Mouse (Mus musculus) gastrocnemius, postnatal 10 days (tissue): ENCODE data around the gene Tpi1. TPM values are rescaled to one million over a fixed set of nuclear protein-coding genes. Genes with fewer than 3 reads are reported as not detected.

Experiments
- DNase-seq: peaks from one replicate; pipeline ENCODE4 v3.0.0; 2021; ENCODE audit warnings: mixed read lengths
- long read RNA-seq, 2 experiments: library from polyadenylated mRNA; stranded (forward); transcript quantifications; one replicate each; pipeline ENCODE4 v2.0.0; 2021
- total RNA-seq, 2 experiments: library from RNA; stranded (reverse); gene quantifications; 2 replicates each; pipeline ENCODE4 v1.2.3; 2021

The Tpi1 gene
- 1,000 to 10,000 TPM; 2,520 to 2,805 TPM for total RNA-seq
- long read RNA-seq, experiment 1, transcript Tpi1-203 (6 exons, 802 nt) = minor isoform, 191 of 2,991 reads
- long read RNA-seq, experiment 1, transcript Tpi1-201 (2 exons, 486 nt) = minor isoform, 5 of 2,991 reads
- long read RNA-seq, experiment 1, transcript Tpi1-205 (7 exons, 1,607 nt) = major isoform, 2,715 of 2,991 reads
- long read RNA-seq, experiment 1, partial matches to known transcripts = 56 of 2,991 reads
- long read RNA-seq, experiment 1, other reads (novel, unspliced or antisense) = 24 of 2,991 reads
- long read RNA-seq, experiment 2, transcript Tpi1-201 (2 exons, 486 nt) = minor isoform, 11 of 3,611 reads
- long read RNA-seq, experiment 2, transcript Tpi1-203 (6 exons, 802 nt) = minor isoform, 235 of 3,611 reads
- long read RNA-seq, experiment 2, transcript Tpi1-205 (7 exons, 1,607 nt) = major isoform, 3,289 of 3,611 reads
- long read RNA-seq, experiment 2, partial matches to known transcripts = 28 of 3,611 reads
- long read RNA-seq, experiment 2, other reads (novel, unspliced or antisense) = 48 of 3,611 reads

- DNase-seq = peak; percentile 87
These were observed at the start of gene Tpi1 for GRCm38 (mm10) chr6:124813933-124814332. Tpi1 (minus strand) TSS chr6:124814296.

- DNase-seq = no peak
These were observed 49.1 kb upstream of the Tpi1 start for GRCm38 (mm10) chr6:124863125-124863657.

DNA sequence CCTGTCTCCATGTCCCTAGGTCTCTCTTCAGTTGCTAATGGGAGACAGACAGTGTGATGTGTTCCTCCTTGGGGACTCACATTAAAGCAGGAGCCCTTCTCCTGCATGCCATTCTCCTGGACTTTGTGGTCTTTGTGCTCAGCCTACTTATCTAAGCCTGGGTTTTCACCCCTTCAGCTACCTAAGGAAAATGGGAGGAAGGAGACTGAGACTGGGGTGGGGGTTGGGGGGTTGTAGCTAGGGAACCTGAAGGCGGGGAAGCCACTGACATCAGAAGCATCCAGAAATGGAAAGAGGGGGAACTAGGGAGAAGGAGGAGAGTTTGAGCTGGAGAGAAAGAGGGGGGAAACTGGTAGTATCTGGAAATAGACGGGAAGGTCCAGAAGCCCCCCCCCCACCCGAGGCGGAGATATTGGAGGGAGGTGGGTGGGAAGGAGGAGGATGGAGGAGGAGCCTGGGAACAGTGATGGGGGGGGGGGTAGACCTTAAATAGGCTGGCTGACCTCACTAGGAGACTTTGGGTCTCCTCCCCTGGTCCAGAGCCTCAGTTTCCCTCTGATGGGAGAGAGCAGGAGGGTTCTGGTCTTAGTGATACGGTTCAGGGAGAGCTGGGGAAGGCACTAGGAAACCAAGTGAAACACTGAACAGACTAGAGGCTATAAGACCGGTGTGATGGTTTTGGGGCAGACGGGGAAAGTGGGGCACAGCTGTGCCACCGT is 48.5 kb upstream of the Tpi1 start:
- no peak for DNase-seq

- no peak for DNase-seq
These were observed 47.7 kb upstream of the Tpi1 start for GRCm38 (mm10) chr6:124861802-124862201.

- no peak for DNase-seq
These were observed 47.2 kb upstream of the Tpi1 start for GRCm38 (mm10) chr6:124861266-124861665.

GRCm38 (mm10) chr6:124860511-124860910 is 46.4 kb upstream of the Tpi1 start:
- no peak for DNase-seq

DNA sequence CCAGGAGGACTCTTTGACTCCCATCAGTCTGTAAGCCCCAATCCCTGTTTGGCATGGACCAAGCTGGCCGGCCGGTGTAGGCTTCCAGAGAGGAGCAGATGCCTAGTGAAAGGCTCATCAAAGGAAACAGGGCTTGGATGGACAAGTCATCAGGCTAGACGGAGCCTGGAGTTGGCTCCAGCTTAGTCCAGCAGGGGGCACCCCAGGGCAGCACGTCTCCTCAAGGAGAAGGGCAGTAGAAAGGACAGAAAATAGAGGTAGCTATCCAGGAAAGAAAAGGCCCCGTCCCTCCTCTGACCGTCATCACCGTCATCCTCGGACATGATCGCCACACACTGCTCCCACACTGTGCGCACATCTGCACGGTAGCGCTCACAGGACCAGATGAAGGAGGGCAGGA is 45.6 kb upstream of the Tpi1 start:
- DNase-seq = peak; percentile 96

DNA sequence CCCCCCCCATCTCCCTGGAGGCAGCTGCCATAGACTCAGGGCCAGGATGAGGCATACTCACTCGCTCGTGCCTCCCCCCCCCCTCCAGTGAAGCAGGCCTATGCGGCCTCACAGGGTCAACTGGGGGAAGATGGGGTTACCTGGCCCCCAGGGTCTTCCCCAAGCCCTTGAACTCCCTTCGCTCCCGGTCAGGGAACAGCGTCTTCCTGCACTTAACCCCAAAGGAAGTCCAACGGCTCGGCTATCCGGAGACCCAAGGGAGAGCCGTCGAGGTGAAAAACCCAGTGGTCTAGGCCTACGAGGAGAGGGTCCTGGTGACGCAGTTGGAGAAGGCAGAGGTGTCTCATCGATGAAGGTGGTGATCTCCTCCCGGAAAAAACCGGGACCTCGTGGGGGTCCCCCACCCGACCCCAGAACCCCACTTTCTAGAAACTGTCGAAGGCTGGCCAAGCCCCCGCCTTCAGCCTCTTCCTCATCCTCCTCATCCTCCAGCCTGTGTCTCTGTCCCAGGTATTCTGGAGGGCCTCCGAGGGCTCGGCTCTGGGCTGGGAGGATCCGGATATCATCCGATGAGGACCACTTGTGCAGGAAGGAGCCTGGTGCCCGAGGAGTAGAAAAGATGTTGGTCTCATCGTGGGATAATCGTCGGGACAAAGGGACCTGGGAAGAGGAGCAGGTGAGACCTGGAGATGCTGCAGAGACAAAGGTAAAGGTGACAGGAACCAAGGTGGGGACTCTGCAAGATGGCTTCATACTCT is 44.6 kb upstream of the Tpi1 start:
- no peak for DNase-seq

- no peak for DNase-seq
These were observed 43.9 kb upstream of the Tpi1 start for GRCm38 (mm10) chr6:124857840-124858530.

GRCm38 (mm10) chr6:124856916-124857839 is 43.1 kb upstream of the Tpi1 start, which contains the start of gene P3h3:
P3h3 (minus strand) TSS chr6:124857752.
- DNase-seq = peak; percentile 80

GRCm38 (mm10) chr6:124856321-124856720 is 42.2 kb upstream of the Tpi1 start:
- DNase-seq = no peak

DNA sequence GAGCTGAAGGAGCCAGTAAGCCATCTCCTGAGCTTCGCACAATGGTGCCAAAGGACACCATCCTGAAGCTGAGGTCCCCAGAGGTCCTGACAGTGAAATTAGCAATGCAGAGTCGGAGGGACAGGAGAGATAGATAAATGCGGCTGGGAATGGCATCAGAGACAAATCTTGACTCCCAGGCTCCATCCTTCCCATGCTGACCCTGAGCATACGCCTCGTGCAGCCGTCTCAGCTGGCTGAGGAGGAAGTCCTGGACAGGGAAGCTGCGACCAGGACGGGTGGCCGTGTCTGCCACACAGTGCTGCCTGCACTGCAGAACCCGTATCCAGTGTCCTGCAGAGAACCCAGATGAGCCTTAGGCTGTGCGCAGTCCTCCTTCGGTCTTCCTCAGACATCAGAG is 40.6 kb upstream of the Tpi1 start:
- DNase-seq = no peak

DNA sequence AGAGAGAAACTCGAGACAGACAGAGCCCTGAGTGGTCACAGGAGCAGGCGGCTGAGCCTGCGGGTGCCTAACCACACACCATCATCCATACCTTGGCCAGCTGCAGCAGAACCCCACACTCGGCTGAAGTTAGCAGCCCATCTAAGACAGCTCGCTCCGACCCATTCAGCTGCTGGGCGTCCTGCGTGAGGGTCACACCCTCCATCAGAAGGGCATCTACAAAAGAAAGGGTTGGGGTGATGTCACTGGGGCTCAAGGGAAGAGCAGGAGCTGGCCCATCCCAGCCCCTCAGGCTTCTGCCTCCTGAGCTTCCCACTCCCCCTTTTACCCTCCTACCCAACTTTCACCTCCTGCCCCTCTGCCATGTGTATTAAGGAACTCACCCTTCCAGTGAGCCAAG is 36.4 kb upstream of the Tpi1 start:
- no peak for DNase-seq

GRCm38 (mm10) chr6:124847305-124847704 is 33.2 kb upstream of the Tpi1 start:
- peak; percentile 93 for DNase-seq

DNA sequence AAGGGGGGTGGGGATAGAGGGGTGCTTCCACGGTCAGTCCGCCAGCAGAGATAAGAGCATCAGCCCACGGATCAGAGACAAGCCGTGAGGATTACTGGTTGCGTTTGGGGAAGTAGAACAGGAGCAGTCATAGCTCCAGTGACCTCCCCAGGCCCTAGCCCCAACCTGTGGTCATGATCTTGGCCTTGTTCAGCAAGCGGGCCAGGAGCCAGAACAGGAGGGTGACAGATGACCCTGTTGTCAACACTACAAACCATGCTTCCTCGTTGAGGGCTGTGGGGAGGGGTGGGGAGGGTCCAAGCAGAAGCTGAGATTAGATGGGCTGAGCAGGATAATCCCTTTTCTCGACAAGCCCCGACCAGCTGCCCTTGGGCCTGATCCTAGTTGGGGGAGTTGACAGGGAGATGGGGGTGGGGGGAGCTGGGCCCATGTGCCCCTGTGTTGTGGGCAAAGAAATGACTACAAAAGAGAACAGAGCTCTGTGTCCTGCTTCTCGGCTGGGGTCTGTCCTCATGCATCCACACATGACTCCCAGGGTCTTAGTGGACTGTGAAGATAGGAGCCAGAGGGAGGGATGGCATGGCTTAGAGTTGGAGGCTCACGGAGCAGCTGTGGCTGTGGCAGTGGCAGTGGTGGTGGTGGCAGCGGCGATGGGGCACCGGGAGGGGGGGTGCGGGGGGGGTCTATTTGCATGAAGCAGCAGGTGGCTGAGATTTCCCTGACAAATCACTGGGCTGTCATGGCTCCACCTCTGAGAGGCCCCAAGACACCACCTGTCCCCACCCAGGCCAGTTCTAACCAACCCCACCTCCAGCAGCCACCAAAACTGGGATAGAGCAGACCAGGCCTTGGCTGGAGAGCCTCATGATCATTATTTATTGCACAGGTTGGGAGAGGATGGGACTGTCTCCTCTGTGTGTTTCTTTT is 26.4 kb upstream of the Tpi1 start, which contains the start of gene Gnb3:
Gene Gnb3 (minus strand): TSS at position 35 of the 927 bp plus-strand sequence.
- no peak for DNase-seq

DNA sequence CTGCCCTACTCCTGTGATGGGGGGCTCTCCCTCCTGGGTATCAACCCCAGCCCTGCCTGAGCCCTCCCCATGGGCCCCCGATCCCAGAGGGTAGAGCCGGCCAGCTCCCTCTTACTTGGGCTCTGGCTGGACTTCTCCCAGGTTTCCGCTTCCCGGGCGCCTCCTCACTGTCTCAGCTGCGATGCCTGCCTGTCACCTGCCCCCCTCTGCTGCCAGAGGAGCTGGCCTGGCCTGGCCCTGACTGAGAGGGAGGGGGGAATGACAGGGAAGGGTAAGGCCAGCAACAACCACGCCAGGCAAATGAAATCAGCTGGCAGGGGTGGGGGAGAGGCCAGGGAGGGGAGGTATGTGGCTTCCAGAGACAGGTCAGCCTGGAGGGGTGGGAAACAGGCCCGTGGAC is 25.7 kb upstream of the Tpi1 start:
- peak; percentile 59 for DNase-seq

DNA sequence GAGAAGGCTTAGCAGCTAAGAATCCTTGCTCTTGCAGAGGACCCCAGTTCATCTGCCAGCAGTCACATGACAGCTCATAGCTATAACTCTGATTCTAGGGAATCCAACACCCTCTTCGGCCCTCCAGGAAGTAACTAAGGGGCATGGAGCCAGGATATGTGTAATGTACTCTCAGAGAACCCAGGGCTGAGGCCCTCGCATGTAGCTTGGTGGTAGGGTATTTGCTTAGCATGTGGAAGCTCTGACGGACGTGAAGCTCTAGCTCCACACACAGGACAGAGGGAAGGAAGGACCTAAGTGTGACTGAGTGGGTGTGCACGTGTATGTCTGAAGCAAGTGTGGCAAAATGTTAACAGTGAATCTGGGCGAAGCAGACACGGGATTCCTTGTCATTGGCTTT is 22.3 kb upstream of the Tpi1 start:
- DNase-seq = no peak

DNA sequence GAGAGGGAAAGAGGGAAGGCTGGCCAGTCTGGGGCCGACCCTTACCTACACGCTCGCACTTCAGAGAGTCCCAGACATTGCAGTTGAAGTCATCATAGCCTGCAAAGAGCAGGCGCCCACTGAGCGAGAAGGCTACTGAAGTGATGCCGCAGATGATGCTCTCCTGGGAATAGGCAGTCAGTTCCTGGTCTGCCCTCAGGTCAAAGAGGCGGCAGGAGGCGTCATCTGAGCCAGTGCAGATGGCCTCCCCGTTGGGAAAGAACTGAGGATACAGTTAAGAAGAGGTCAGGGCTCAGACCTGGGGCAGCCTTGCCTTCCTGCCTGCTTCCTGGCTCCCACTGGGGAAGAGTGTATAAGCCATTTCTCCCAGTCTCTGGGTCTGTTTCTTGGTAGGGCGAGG is 21.4 kb upstream of the Tpi1 start:
- no peak for DNase-seq

DNA sequence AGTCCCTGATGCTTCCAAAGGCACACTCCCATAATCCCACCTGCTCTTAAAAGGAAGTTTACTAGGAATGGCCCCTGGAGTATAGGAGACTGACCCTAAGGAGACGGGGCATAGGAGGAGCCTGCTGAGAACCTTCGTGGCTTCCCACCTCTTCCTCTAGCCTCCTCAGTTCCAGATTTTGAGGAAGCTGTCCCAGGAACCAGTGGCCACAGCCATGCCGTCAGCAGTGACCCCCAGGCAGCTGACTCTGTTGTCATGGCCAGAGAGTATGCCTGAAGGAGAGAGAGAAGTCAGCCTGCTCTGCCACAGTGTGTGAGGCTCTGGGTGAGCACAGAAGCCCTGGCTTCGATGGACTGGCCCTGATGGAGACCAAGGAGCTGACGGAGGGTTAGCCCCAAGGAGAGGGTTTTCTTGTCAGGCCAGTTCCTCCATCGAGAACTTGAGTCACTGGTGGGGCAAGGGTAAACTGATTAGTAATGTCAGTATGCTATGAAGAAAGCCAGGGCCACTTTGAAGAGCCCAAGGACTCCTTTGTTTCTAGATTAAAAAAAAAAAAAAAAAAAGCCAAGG is 20.5 kb upstream of the Tpi1 start:
- no peak for DNase-seq
